ENCODE assay signal across 19 mouse cellular contexts in genomic region chr5:75169837-75170236, GRCm38 (mm10). TPM values are rescaled to one million over a fixed set of nuclear protein-coding genes. Genes with fewer than 3 reads are reported as not detected.
DNase-seq lines count a peak whose midpoint lies in the region.
"Had no signal": no experiment of that assay in that cellular context is flagged by ENCODE, and none has a peak within 500 bp of the region (broad histone marks: within the 10 kb centered on the region; RNA-seq: fewer than 3 reads in every experiment).

No protein-coding gene starts in this region.

- intact Hi-C loops in left cerebral cortex, postnatal 4 days (cut with DNase I): no loop called here
- intact Hi-C loops in left cerebral cortex, postnatal 25 days (cut with DNase I): no loop called here

- peak; percentile 70 to 82 for DNase-seq in cerebellum, postnatal 10 days
- DNase-seq in cerebellum, adult 9-11 months: no peak
- peak; percentile 71 for DNase-seq in left cerebral cortex, postnatal 4 days
- no peak for DNase-seq in left cerebral cortex, postnatal 25 days (ENCODE audit: low spot score in 2 of 2)
- peak; percentile 30 for DNase-seq in retina, embryonic 14.5 days (ENCODE audit: low spot score)
- peak; percentile 60 for DNase-seq in retina, postnatal 1 day
- no peak for DNase-seq in spleen, postnatal 14 days (ENCODE audit: low spot score in 2 of 2)
- no peak for DNase-seq in T-cell, adult 2 months (ENCODE audit: low spot score)
- DNase-seq: adrenal gland, adult 2 months; adrenal gland, adult 8-10 months; adrenal gland, postnatal 10 days; adrenal gland, postnatal 14 days; adrenal gland, postnatal 25 days; adrenal gland, postnatal 36 days; B cell, adult 2 months; cerebellum, adult 11 months; cerebellum, adult 11-12 months; cerebellum, adult 18-20 months had no signal

RNA-seq across cellular contexts. Expression of gene Pdgfra, which starts 17.7 kb away (rescaled TPM):
- total RNA-seq in left cerebral cortex, postnatal 4 days (2021): 10 to 100 TPM; 61.5 to 68.4 TPM
- 10 to 100 TPM; 45.5 to 45.7 TPM for total RNA-seq in left cerebral cortex, postnatal 25 days (2021)
- total RNA-seq: MEL had no signal

Comparison
In these comparisons a context has a peak if more than half of its experiments do, and no peak if none do; other contexts are left out.
1. DNase-seq: peak in cerebellum, postnatal 10 days (2 of 2), left cerebral cortex, postnatal 4 days (single experiment), retina, embryonic 14.5 days (single experiment) and retina, postnatal 1 day (single experiment); none in cerebellum, adult 9-11 months (single experiment), left cerebral cortex, postnatal 25 days (0 of 2), spleen, postnatal 14 days (0 of 2) and T-cell, adult 2 months (single experiment).